Mouse (Mus musculus) CH12.LX (cell line): ENCODE measurements around the gene Dbndd2. TPM values are rescaled to one million over a fixed set of nuclear protein-coding genes. Genes with fewer than 3 reads are reported as not detected.

ENCODE experiments used
- DNase-seq: peaks from one replicate; pipeline ENCODE4 v3.0.0-alpha.2; 2013; ENCODE audit errors: extremely low read depth
- H3K27ac ChIP-seq: 2 replicates; pipeline ENCODE4 v1.5.1; 2012; ENCODE audit warnings: low read depth, mild to moderate bottlenecking, control low read depth, moderate library complexity; ENCODE audit not compliant: insufficient read depth
- H3K27me3 ChIP-seq: replicated peaks from 2 replicates; pipeline ENCODE3; 2012; ENCODE audit warnings: inconsistent platforms
- H3K36me3 ChIP-seq, 2 experiments: replicated peaks in 1 of 2; 2 replicates each; pipeline versions ENCODE3 to v1.6.1; 2012; ENCODE audit warnings: inconsistent platforms in 1 of 2, low read length in 1 of 2, mild to moderate bottlenecking in 1 of 2, mixed read lengths in 1 of 2, moderate library complexity in 1 of 2; ENCODE audit not compliant: control insufficient read depth in 1 of 2, insufficient read depth in 1 of 2
- H3K4me1 ChIP-seq, 2 experiments: 2 replicates each; pipeline ENCODE4 v1.6.1; 2012; ENCODE audit warnings: inconsistent platforms in 1 of 2, moderate library complexity in 1 of 2; ENCODE audit not compliant: insufficient read depth in 2 of 2, control insufficient read depth in 1 of 2
- H3K4me2 ChIP-seq: 2 replicates; pipeline ENCODE4 v1.6.1; 2012; ENCODE audit warnings: low read depth, mild to moderate bottlenecking, control low read depth; ENCODE audit not compliant: poor library complexity, insufficient read depth, severe bottlenecking
- H3K4me3 ChIP-seq, 3 experiments: fragments of 150-350 bp in 1 of 3; sonication (generic) in 1 of 3; replicated peaks in 1 of 3; 2 replicates each; pipeline versions ENCODE3 to v1.5.1; 2011 to 2012; ENCODE audit warnings: low read depth in 2 of 3, low read length in 2 of 3, mild to moderate bottlenecking in 2 of 3, moderate library complexity in 2 of 3, control low read depth in 1 of 3, improper control_type of control experiment in 1 of 3, inconsistent platforms in 1 of 3, mixed read lengths in 1 of 3; ENCODE audit not compliant: poor library complexity in 1 of 3
- H3K79me2 ChIP-seq: replicated peaks from 2 replicates; pipeline ENCODE4 v1.6.1; 2012; ENCODE audit warnings: mild to moderate bottlenecking, moderate library complexity; ENCODE audit not compliant: control insufficient read depth, poor library complexity, insufficient read depth, severe bottlenecking; ENCODE audit errors: extremely low read depth
- H3K9ac ChIP-seq: 2 replicates; pipeline ENCODE4 v1.6.1; 2012; ENCODE audit warnings: low read depth, mild to moderate bottlenecking, control low read depth, moderate library complexity; ENCODE audit not compliant: insufficient read depth
- H3K9me3 ChIP-seq: replicated peaks from 2 replicates; pipeline ENCODE3; 2012; ENCODE audit warnings: low read length, inconsistent platforms, mixed read lengths
- BHLHE40 ChIP-seq: IDR thresholded peaks from 2 replicates; pipeline ENCODE4 v1.6.1; 2011; ENCODE audit warnings: mild to moderate bottlenecking, low read depth, low read length, improper control_type of control experiment
- CHD2 ChIP-seq: IDR thresholded peaks from 2 replicates; pipeline ENCODE4 v1.6.1; 2011; ENCODE audit warnings: low read length, improper control_type of control experiment
- CTCF ChIP-seq, 2 experiments: IDR thresholded peaks in 1 of 2; conservative IDR thresholded peaks in 1 of 2; 2 replicates each; pipeline ENCODE4 v1.5.1; 2011 to 2012; ENCODE audit warnings: low read depth in 2 of 2, low read length in 2 of 2, improper control_type of control experiment in 1 of 2, inconsistent platforms in 1 of 2, mild to moderate bottlenecking in 1 of 2, moderate library complexity in 1 of 2
- EP300 ChIP-seq: IDR thresholded peaks from 2 replicates; pipeline ENCODE4 v1.6.1; 2011; ENCODE audit warnings: low read length, improper control_type of control experiment
- ETS1 ChIP-seq: conservative IDR thresholded peaks from 2 replicates; pipeline ENCODE4 v1.6.1; 2012; ENCODE audit warnings: low read depth, mild to moderate bottlenecking, inconsistent platforms, low read length, improper control_type of control experiment, moderate library complexity
- GABPA ChIP-seq: IDR thresholded peaks from 2 replicates; pipeline ENCODE4 v1.6.1; 2012; ENCODE audit warnings: low read depth, low read length, improper control_type of control experiment, inconsistent platforms; ENCODE audit not compliant: insufficient replicate concordance
- HCFC1 ChIP-seq: IDR thresholded peaks from 2 replicates; pipeline ENCODE4 v1.6.1; 2012; ENCODE audit warnings: low read depth, mild to moderate bottlenecking, inconsistent platforms, low read length, improper control_type of control experiment
- MAFK ChIP-seq: IDR thresholded peaks from 2 replicates; pipeline ENCODE4 v1.6.1; 2011; ENCODE audit warnings: low read length, improper control_type of control experiment; ENCODE audit not compliant: insufficient replicate concordance
- MAX ChIP-seq: IDR thresholded peaks from 2 replicates; pipeline ENCODE4 v1.6.1; 2011; ENCODE audit warnings: low read length, improper control_type of control experiment
- MAZ ChIP-seq: IDR thresholded peaks from 2 replicates; pipeline ENCODE4 v1.6.1; 2012; ENCODE audit warnings: low read depth, mild to moderate bottlenecking, inconsistent platforms, low read length, improper control_type of control experiment, moderate library complexity
- MXI1 ChIP-seq: IDR thresholded peaks from 2 replicates; pipeline ENCODE4 v1.6.1; 2011; ENCODE audit warnings: mild to moderate bottlenecking, low read depth, low read length, improper control_type of control experiment
- MYC ChIP-seq: IDR thresholded peaks from 2 replicates; pipeline ENCODE4 v1.6.1; 2011; ENCODE audit warnings: low read depth, mild to moderate bottlenecking, improper control_type of control experiment, low read length
- NELFE ChIP-seq: IDR thresholded peaks from 2 replicates; pipeline ENCODE4 v1.6.1; 2011; ENCODE audit warnings: low read depth, low read length, improper control_type of control experiment
- NRF1 ChIP-seq: IDR thresholded peaks from 2 replicates; pipeline ENCODE4 v1.6.1; 2014; ENCODE audit warnings: low read depth, mild to moderate bottlenecking, inconsistent platforms, low read length, improper control_type of control experiment, moderate library complexity
- POLR2A ChIP-seq: IDR thresholded peaks from 2 replicates; pipeline ENCODE4 v1.6.1; 2011; ENCODE audit warnings: low read depth, mild to moderate bottlenecking, improper control_type of control experiment, low read length
- POLR2AphosphoS2 ChIP-seq: IDR thresholded peaks from 2 replicates; pipeline ENCODE4 v1.6.1; 2011; ENCODE audit warnings: low read depth, low read length, improper control_type of control experiment
- RAD21 ChIP-seq: IDR thresholded peaks from 2 replicates; pipeline ENCODE4 v1.6.1; 2011; ENCODE audit warnings: low read depth, mild to moderate bottlenecking, low read length, improper control_type of control experiment, moderate library complexity
- SIN3A ChIP-seq: IDR thresholded peaks from 2 replicates; pipeline ENCODE4 v1.6.1; 2012; ENCODE audit warnings: low read length, improper control_type of control experiment, inconsistent platforms
- SMC3 ChIP-seq: IDR thresholded peaks from 2 replicates; pipeline ENCODE4 v1.6.1; 2011; ENCODE audit warnings: low read depth, low read length, improper control_type of control experiment
- TBP ChIP-seq: conservative IDR thresholded peaks from 2 replicates; pipeline ENCODE4 v1.6.1; 2011; ENCODE audit warnings: low read depth, low read length, improper control_type of control experiment
- USF1 ChIP-seq: IDR thresholded peaks from 2 replicates; pipeline ENCODE4 v1.6.1; 2014; ENCODE audit warnings: low read depth, mild to moderate bottlenecking, inconsistent platforms, low read length, improper control_type of control experiment
- USF2 ChIP-seq: conservative IDR thresholded peaks from 2 replicates; pipeline ENCODE4 v1.6.1; 2011; ENCODE audit warnings: low read depth, low read length, improper control_type of control experiment
- ZC3H11A ChIP-seq: IDR thresholded peaks from 2 replicates; pipeline ENCODE4 v1.6.1; 2012; ENCODE audit warnings: low read depth, mild to moderate bottlenecking, inconsistent platforms, low read length, improper control_type of control experiment
- ZKSCAN1 ChIP-seq: IDR thresholded peaks from 2 replicates; pipeline ENCODE4 v1.6.1; 2012; ENCODE audit warnings: low read depth, inconsistent platforms, low read length, improper control_type of control experiment, borderline replicate concordance
- ZNF384 ChIP-seq: IDR thresholded peaks from 2 replicates; pipeline ENCODE4 v1.6.1; 2012; ENCODE audit warnings: low read depth, low read length, improper control_type of control experiment, inconsistent platforms
- dilution Hi-C: fragments of 300-500 bp; cut with MboI; formaldehyde crosslinking; loops from 2 replicates; pipeline ENCODE4 v1.14.3; 2020; ENCODE audit warnings: low sequenced_read_pairs; ENCODE audit not compliant: extremely low pct_unique_long_range_greater_than_20kb, extremely low pct_ligation_motif_present
- in situ Hi-C: fragments of 300-500 bp; cut with MboI; formaldehyde crosslinking; loops from 3 replicates; pipeline ENCODE4 v1.14.3; 2019; ENCODE audit warnings: low sequenced_read_pairs, low pct_ligation_motif_present, low pct_unique_long_range_greater_than_20kb, mixed read lengths
- polyA plus RNA-seq: library from polyadenylated mRNA; unstranded; fragments of >175 nt; gene quantifications from 2 replicates; pipeline ENCODE4 v1.2.1, GENCODE M21; 2012; ENCODE audit warnings: low read depth; ENCODE audit not compliant: insufficient read length
- total RNA-seq, 2 experiments: library from RNA; depleted of rRNA; stranded (reverse); fragments of 300-350 nt in 1 of 2; fragments of >200 nt in 1 of 2; gene quantifications; 2 replicates each; pipeline ENCODE4 v1.2.3; 2012 to 2014

Gene Dbndd2
- total and polyA plus RNA-seq, 3 experiments = 0.53 to 5.7 TPM; not detected in 1

DNA sequence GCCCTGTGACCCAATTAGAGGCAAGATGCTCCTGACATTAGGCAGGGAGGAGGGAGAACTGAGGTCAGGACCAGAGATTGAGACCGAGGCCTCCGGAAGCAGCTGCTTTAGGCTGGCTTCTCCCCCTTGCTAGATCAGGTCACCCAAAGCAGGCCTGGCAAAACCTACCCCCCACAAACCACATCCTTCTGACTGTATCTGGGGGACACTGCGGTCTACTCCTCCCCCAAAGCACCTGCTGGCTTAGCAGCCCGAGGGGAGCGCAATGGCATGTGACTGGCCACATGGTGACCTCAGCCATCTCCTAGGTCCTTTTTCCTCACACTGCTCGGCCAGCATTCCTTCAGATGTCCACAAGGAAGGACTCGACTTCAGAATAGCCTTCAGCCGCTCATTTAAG, 44.8 kb upstream of the Dbndd2 start (continued):
- TF ChIP-seq MYC = peak; percentile 90
- no peak for TF ChIP-seq ZC3H11A
- TF ChIP-seq CTCF (conservative IDR thresholded peaks at IDR 0.05 in 1 of 2, IDR thresholded peaks at IDR 0.05 in 1 of 2; ENCODE audit: low read depth in 2 of 2, low read length in 2 of 2) = peak in 1 of 2 experiments; percentile 15; a peak in 2 of 4 replicates
- TF ChIP-seq HCFC1 = peak; percentile 45; the same call in 1 of the 2 replicates
- TF ChIP-seq USF2 = 0 out of 2 replicates have a peak, but pooled peaks have one; percentile 17
- no peak for TF ChIP-seq SMC3
- peak; percentile 95 for TF ChIP-seq EP300
- TF ChIP-seq USF1 = peak; percentile 51
- TF ChIP-seq SIN3A = peak; percentile 90
- TF ChIP-seq TBP = no peak; the same call in 1 of the 2 replicates
- TF ChIP-seq BHLHE40 = peak; percentile 98
- no peak for TF ChIP-seq ZKSCAN1
- TF ChIP-seq ETS1 = peak; percentile 98
- TF ChIP-seq NRF1 = 0 out of 2 replicates have a peak, but pooled peaks have one; percentile 23
- TF ChIP-seq CHD2 = peak; percentile 87
- no peak for TF ChIP-seq NELFE
- no peak for TF ChIP-seq GABPA
- peak; percentile 92 for TF ChIP-seq MAX
- peak; percentile 62 for TF ChIP-seq MXI1
- no peak; the same call in 1 of the 2 replicates for TF ChIP-seq RAD21
- 0 out of 2 replicates have a peak, but pooled peaks have one; percentile 16 for TF ChIP-seq ZNF384

DNA sequence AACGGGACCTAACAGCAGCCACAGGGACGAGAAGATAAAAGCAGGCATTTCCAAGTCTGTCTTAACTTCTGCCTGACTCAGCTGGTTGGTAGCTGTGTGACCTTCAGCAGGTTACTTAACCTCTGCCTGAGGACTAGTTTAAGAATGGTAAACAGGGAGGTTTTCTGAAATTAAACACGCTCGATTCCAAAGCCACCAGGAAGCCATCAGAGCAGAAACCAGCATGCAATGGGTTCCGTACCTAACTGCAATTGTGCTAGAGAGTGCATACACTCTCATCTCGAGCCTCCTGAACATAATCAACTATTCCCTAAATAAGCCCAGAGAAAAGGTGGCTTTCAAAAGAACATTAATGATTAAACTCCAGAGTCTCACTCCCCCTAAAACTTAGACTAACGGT, 44.2 kb upstream of the Dbndd2 start:
- in situ Hi-C loops = no loop called here
- dilution Hi-C loops = no loop called here
- Histone ChIP-seq H3K4me1 (peaks cover 24 to 66% of the 10 kb centered on the region in 2 experiments), H3K4me2 (peak overlapping the region; percentile 77), H3K9me3 (no peaks in the 10 kb centered on the region), H3K36me3 (peaks cover 0 to 18% of the 10 kb centered on the region in 2 experiments), H3K79me2 (peaks cover 36% of the 10 kb centered on the region), H3K9ac (peak overlapping the region; percentile 87), H3K27ac (no peak overlapping the region; the same call in 1 of the 2 replicates), H3K27me3 (peaks cover 14% of the 10 kb centered on the region), H3K4me3 (peak overlapping the region; percentile 58 to 72 (median 63))
- DNase-seq = no peak
- no peak for TF ChIP-seq RAD21
- no peak for TF ChIP-seq POLR2A
- TF ChIP-seq ZC3H11A = no peak
- TF ChIP-seq MAZ = no peak
- no peak for TF ChIP-seq POLR2AphosphoS2
- 0 out of 2 replicates have a peak, but pooled peaks have one; percentile 4 for TF ChIP-seq MAFK
- no peak for TF ChIP-seq ZNF384
